Mouse (Mus musculus): ENCODE measurements at regions not wholly inside any gene's neighbourhood (a gene's known extent, or its start where the extent isn't known, plus 50 kb on each side); places are given as distances from the start of the nearest gene placed in this dataset.

GRCm38 (mm10) chr19:15823688-15824371 is 123.3 kb downstream of the Psat1 start:
- 87% methylated on average over 6 of the region's 6 CpGs for WGBS

DNA sequence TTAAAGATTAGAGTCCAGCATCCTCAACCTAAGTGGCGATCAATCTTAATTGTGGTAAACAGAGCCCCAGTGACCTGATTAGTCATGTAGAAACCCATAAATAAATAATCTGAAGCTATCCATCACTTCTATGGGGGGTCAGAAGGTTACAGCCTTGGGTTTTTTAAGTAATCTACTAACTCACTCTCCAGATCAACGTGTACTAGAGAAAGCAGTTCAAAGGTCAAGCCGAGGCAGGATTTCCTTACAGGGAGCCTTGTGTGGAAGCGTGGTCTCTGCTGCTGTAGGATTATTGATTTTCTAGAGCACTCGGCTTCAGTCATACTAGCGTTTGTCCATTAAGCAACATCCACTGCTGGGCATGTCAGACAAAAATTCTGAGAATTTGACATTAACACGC is 127.1 kb downstream of the Psat1 start:
- DNase-seq (ENCODE audit: extremely low spot score, low spot score) = no peak
- Histone ChIP-seq H3K36me3 (replicated peaks) (no peaks in the 10 kb centered on the region), H3K27ac (no peak overlapping the region), H3K9me3 (no peaks in the 10 kb centered on the region), H3K27me3 (ENCODE audit: poor library complexity, severe bottlenecking) (no peaks in the 10 kb centered on the region), H3K4me3 (no peak overlapping the region), H3K4me1 (no peaks in the 10 kb centered on the region)
- WGBS = 75% methylated on average over 7 of the region's 7 CpGs

More at GRCm38 (mm10) chr19:15823688-15824371, 123.3 kb downstream of the Psat1 start:
- no peaks in the 10 kb centered on the region for H3K36me3 ChIP-seq (replicated peaks)
- H3K27me3 ChIP-seq (ENCODE audit: poor library complexity, severe bottlenecking) = no peaks in the 10 kb centered on the region
- no peak overlapping the region for H3K4me3 ChIP-seq
- DNase-seq (ENCODE audit: extremely low spot score, low spot score) = no peak
- H3K9me3 ChIP-seq = no peaks in the 10 kb centered on the region
- no peak overlapping the region for H3K27ac ChIP-seq
- H3K4me1 ChIP-seq = peaks cover 5% of the 10 kb centered on the region; the same call in 1 of the 2 replicates

- peaks cover 2% of the 10 kb centered on the region; the same call in 1 of the 2 replicates for H3K27me3 ChIP-seq (ENCODE audit: poor library complexity, severe bottlenecking)
Measured at GRCm38 (mm10) chr19:15815166-15815565, 132.0 kb downstream of the Psat1 start.

GRCm38 (mm10) chr19:15809008-15809407 is 138.1 kb downstream of the Psat1 start:
- no peak overlapping the region for H3K27ac ChIP-seq
- DNase-seq (ENCODE audit: extremely low spot score, low spot score) = no peak
- H3K4me1 ChIP-seq = peaks cover 12% of the 10 kb centered on the region
- no peak overlapping the region for H3K4me3 ChIP-seq
- no peaks in the 10 kb centered on the region for H3K9me3 ChIP-seq
- H3K36me3 ChIP-seq (replicated peaks) = no peaks in the 10 kb centered on the region
- WGBS = 91% methylated on average over 5 of the region's 5 CpGs
- H3K27me3 ChIP-seq (ENCODE audit: poor library complexity, severe bottlenecking) = peaks cover 61% of the 10 kb centered on the region

More at GRCm38 (mm10) chr19:15815166-15815565, 132.0 kb downstream of the Psat1 start:
- Histone ChIP-seq H3K27ac (no peak overlapping the region), H3K4me1 (no peaks in the 10 kb centered on the region), H3K4me3 (no peak overlapping the region), H3K9me3 (no peaks in the 10 kb centered on the region), H3K36me3 (replicated peaks) (no peaks in the 10 kb centered on the region)
- 82% methylated on average over 6 of the region's 6 CpGs for WGBS
- DNase-seq (ENCODE audit: extremely low spot score, low spot score) = no peak

- 91% methylated on average over 2 of the region's 2 CpGs for WGBS
- peaks cover 63% of the 10 kb centered on the region for H3K27me3 ChIP-seq (ENCODE audit: poor library complexity, severe bottlenecking)
Measured at GRCm38 (mm10) chr19:15807681-15808080, 139.5 kb downstream of the Psat1 start.

GRCm38 (mm10) chr19:15803131-15803889 is 143.8 kb downstream of the Psat1 start:
- Histone ChIP-seq H3K4me1 (peaks cover 52% of the 10 kb centered on the region), H3K27ac (peak overlapping the region; percentile 80), H3K27me3 (ENCODE audit: poor library complexity, severe bottlenecking) (peaks cover 70% of the 10 kb centered on the region), H3K9me3 (no peaks in the 10 kb centered on the region), H3K36me3 (replicated peaks) (no peaks in the 10 kb centered on the region), H3K4me3 (peak overlapping the region; percentile 13; the same call in 1 of the 2 replicates)
- 8% methylated on average over 8 of the region's 8 CpGs for WGBS
- DNase-seq (ENCODE audit: extremely low spot score, low spot score) = peak; percentile 66

More at GRCm38 (mm10) chr19:15807681-15808080, 139.5 kb downstream of the Psat1 start:
- Histone ChIP-seq H3K4me1 (peaks cover 25% of the 10 kb centered on the region), H3K27ac (no peak overlapping the region), H3K36me3 (replicated peaks) (no peaks in the 10 kb centered on the region), H3K4me3 (no peak overlapping the region), H3K9me3 (no peaks in the 10 kb centered on the region)
- DNase-seq (ENCODE audit: extremely low spot score, low spot score) = no peak

GRCm38 (mm10) chr19:15802641-15803040 is 144.5 kb downstream of the Psat1 start:
- Histone ChIP-seq H3K27ac (peak overlapping the region; percentile 80), H3K27me3 (ENCODE audit: poor library complexity, severe bottlenecking) (peaks cover 70% of the 10 kb centered on the region), H3K4me3 (peak overlapping the region; percentile 13; the same call in 1 of the 2 replicates), H3K4me1 (peaks cover 54% of the 10 kb centered on the region), H3K36me3 (replicated peaks) (no peaks in the 10 kb centered on the region), H3K9me3 (no peaks in the 10 kb centered on the region)
- 48% methylated on average over 5 of the region's 5 CpGs for WGBS
- peak; percentile 44 for DNase-seq (ENCODE audit: extremely low spot score, low spot score)

DNA sequence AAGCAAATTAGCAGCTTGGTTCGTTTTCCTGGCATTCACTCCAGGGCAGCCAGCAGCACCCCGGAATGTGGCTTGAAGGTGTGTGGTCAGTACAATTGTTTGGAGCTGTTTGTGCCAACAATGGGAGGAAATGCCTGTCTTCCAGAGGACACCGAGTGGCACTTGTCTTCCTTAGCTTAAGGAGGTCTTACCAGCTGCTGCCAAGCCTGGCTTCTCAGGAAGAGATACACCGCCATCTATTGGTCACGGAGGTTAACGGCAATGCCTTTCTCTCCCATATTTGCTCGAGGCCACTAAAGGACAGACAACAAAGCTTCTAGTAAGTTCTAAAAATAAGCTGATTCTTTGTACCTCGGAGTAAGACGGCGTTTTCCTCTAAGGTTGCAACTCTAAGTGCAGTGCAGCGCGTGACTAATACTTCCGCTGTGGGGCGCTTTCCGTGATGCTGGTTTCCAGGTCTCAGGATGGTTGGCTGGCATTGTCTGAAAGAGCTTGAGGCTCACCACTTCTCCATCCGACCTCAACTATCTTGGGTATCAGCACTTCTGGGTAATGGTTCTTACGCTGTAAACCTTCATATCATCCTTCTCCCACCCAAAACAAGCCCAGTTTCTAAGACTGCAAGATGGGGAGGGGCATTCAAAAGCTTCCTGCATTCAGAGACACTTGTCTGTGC is 145.2 kb downstream of the Psat1 start:
- Histone ChIP-seq H3K9me3 (no peaks in the 10 kb centered on the region), H3K4me1 (peaks cover 58% of the 10 kb centered on the region), H3K4me3 (peak overlapping the region; percentile 43), H3K27me3 (ENCODE audit: poor library complexity, severe bottlenecking) (peaks cover 70% of the 10 kb centered on the region), H3K36me3 (replicated peaks) (no peaks in the 10 kb centered on the region), H3K27ac (peak overlapping the region; percentile 80)
- DNase-seq (ENCODE audit: extremely low spot score, low spot score) = peak; percentile 79
- whole genome bisulfite sequencing = 2% methylated on average over 17 of the region's 17 CpGs

GRCm38 (mm10) chr19:15800856-15801706 is 146.1 kb downstream of the Psat1 start:
- peaks cover 62% of the 10 kb centered on the region for H3K4me1 ChIP-seq
- 13% methylated on average over 16 of the region's 16 CpGs for WGBS
- no peaks in the 10 kb centered on the region for H3K36me3 ChIP-seq (replicated peaks)
- peak overlapping the region; percentile 80 for H3K27ac ChIP-seq
- peak overlapping the region; percentile 43 for H3K4me3 ChIP-seq
- no peaks in the 10 kb centered on the region for H3K9me3 ChIP-seq
- peaks cover 70% of the 10 kb centered on the region for H3K27me3 ChIP-seq (ENCODE audit: poor library complexity, severe bottlenecking)
- peak; percentile 77 for DNase-seq (ENCODE audit: extremely low spot score, low spot score)

DNA sequence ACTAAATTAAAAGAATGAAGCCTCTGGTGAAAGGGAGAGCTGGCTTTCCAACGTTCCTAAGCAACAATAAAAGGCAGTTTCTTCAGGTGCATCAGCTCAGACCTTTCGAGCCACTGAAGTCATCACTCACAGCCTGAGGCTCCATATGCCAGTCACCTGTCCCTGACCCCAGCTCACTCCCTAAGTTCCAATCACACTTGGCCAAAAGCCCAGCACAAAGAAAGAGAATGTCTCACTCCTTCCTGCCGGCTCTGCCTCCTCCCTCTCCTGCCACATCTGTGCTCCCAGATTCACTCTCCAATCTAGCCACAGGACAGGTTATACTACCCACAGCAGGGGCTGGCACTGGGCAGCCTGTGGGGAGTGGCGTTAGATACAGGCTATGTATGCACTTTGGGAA is 150.7 kb downstream of the Psat1 start:
- peaks cover 76% of the 10 kb centered on the region for H3K27me3 ChIP-seq (ENCODE audit: poor library complexity, severe bottlenecking)

GRCm38 (mm10) chr19:15791942-15792341 is 155.2 kb downstream of the Psat1 start:
- 80% methylated on average over 4 of the region's 4 CpGs for WGBS
- H3K36me3 ChIP-seq (replicated peaks) = no peaks in the 10 kb centered on the region
- no peak overlapping the region for H3K27ac ChIP-seq
- peaks cover 48% of the 10 kb centered on the region for H3K27me3 ChIP-seq (ENCODE audit: poor library complexity, severe bottlenecking)
- peaks cover 21% of the 10 kb centered on the region for H3K4me1 ChIP-seq
- no peak for DNase-seq (ENCODE audit: extremely low spot score, low spot score)
- no peaks in the 10 kb centered on the region for H3K9me3 ChIP-seq
- H3K4me3 ChIP-seq = no peak overlapping the region

More for the DNA sequence above, 150.7 kb downstream of the Psat1 start:
- 55% methylated on average over 4 of the region's 4 CpGs for WGBS
- Histone ChIP-seq H3K9me3 (no peaks in the 10 kb centered on the region), H3K36me3 (replicated peaks) (no peaks in the 10 kb centered on the region), H3K27ac (no peak overlapping the region), H3K4me1 (peaks cover 30% of the 10 kb centered on the region), H3K4me3 (no peak overlapping the region)
- no peak for DNase-seq (ENCODE audit: extremely low spot score, low spot score)
